Mouse (Mus musculus) splenic B cell, adult 2 months (primary cell): Measurements from ENCODE around the gene Adssl1.

Experiments used
- DNase-seq: peaks from one replicate; pipeline ENCODE4 v3.0.0-alpha.2; 2011; ENCODE audit warnings: low read depth, low spot score
- H3K27me3 ChIP-seq: 2 replicates; pipeline ENCODE4 v1.6.1; 2012; ENCODE audit warnings: mild to moderate bottlenecking, low read length, moderate library complexity, mixed read lengths; ENCODE audit not compliant: control insufficient read depth, poor library complexity, insufficient read depth, severe bottlenecking
- H3K36me3 ChIP-seq: 2 replicates; pipeline ENCODE4 v1.6.1; 2012; ENCODE audit warnings: mild to moderate bottlenecking, low read length, moderate library complexity, mixed read lengths; ENCODE audit not compliant: control insufficient read depth, poor library complexity, insufficient read depth, severe bottlenecking

The Adssl1 gene

DNA sequence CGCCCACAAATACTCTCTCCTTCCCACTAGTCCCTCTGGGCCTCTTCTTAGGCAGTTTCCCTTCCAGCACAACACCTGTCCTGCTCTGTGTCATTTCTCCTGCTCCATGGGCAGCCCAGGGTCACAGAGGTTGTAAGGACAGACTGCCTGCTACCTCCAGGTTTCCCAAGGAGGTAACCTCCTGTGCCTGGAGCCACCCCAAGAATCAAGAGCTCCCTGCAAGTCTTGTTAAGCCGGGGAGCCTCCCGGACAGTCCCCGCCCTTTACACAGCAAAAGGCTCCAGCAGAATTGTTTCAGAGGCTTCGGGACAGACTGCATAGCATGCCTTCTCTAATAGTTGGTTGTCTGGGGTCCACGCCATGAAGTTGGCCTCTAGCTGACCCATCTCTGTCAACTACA lies 6.6 kb downstream of the Adssl1 start:
- H3K36me3 ChIP-seq, result no peaks in the 10 kb centered on the region
- H3K27me3 ChIP-seq, result no peaks in the 10 kb centered on the region
- no peak for DNase-seq

DNA sequence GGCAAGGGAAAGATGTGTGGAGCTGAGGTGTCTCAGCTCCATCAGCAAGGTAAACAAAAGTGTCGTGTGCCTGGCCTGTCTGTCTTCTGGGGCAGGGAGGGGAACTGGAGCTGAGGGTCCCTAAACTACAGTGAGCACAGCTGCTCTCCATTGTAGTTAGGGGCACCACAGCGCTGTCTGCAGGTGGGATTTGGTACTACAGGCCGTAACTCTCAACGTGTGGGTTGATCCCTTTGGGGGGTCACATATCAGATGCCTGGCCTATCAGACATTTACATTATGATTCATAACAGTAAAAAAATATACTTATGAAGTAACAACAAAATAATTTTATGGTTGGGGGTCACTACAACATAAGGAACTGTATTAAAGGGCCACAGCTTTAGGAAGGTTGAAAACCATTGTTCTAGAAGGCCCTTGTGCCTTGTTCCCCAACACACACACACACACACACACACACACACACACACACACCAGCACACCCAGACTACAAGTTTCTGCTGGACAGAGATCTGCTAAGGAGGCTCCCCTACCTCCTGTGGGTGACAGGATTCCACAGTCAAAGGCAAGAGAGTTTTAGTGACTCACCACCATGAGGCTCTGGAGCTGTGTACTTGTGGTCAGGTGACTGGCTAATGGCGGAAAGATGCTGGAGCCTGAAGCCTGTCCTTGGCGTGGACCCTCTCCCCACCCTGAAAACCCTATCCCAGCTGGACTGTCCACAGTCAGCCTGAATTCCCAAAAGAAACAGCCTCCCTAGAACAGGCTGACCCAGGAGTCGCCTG lies 7.4 kb downstream of the Adssl1 start:
- peak; percentile 58 for DNase-seq
- H3K36me3 ChIP-seq, result no peaks in the 10 kb centered on the region
- no peaks in the 10 kb centered on the region for H3K27me3 ChIP-seq

DNA sequence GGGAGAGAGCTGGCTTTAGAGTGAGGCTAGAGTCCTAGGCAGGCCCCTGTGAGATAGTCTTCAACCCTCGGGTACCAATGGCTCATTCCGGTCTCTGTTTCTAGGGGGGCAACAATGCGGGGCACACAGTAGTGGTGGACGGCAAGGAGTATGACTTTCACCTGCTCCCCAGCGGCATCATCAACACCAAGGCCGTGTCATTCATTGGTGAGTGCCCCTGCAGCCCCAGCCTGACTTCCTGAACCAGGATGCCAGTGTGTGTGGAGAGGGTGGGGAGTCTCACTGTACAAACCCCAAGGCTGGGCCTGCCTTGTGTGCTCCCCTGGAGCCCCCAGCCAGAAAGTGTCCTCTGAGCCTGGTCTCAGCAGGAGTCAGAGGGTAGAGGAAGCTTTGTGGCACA lies 8.4 kb downstream of the Adssl1 start:
- no peaks in the 10 kb centered on the region for H3K36me3 ChIP-seq
- no peaks in the 10 kb centered on the region for H3K27me3 ChIP-seq
- DNase-seq, result no peak

DNA sequence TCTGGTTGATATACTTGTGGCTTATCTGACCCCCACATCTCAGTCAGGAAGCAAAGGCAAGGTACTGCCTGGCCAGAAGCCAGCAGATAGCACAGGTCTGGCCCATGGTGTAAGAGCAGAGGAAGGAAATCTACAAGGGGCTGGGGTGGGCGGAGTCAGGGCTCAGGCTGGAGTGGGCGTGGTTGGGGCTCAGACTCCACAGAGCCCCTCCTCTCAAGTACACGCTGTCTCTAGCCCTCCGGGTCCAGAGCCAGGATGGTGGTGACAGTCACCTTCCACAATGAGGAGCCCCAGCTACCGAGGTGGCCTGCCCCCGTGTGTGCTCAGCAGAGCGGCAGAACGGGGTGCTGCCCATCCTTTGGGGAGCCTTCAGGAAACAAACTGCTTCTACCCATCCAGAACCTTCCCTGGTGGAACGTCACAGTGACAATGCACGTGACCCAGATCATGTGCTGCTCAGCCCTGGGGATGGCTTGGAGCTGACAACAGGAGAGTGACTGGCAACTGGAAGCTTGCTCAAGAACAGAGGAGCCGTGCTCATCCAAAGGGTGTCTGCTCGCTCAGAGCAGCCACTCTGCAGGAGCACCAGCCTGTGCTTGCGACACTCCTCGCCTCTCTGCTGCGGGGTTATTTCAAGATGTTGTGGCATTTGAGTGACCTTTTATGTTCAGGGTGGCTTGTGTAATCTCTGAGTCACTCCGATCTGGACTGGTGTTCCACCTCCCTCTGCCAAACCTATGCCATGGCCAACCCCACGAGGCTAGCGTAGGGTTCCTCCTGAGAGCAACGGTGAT lies 9.3 kb downstream of the Adssl1 start:
- Histone ChIP-seq H3K27me3 (no peaks in the 10 kb centered on the region), H3K36me3 (no peaks in the 10 kb centered on the region)
- DNase-seq, result peak; percentile 78

DNA sequence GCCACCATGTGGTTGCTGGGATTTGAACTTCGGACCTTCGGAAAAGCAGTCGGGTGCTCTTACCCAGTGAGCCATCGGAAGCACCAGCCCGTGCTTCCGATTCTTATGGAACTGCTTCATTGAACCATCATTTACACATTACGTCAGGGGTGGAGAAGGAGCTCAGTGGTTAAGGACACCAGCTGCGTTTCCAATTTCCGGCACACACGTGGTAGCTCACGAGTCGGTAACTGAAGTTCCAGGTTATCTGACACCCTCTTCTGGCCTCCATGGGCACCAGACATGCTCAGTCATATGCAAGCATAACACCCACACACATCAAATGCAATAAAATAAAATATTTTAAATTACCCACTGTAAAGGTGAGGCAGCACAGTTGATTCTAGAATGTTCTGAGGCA lies 10.2 kb downstream of the Adssl1 start:
- no peaks in the 10 kb centered on the region for H3K36me3 ChIP-seq
- DNase-seq, result no peak

DNA sequence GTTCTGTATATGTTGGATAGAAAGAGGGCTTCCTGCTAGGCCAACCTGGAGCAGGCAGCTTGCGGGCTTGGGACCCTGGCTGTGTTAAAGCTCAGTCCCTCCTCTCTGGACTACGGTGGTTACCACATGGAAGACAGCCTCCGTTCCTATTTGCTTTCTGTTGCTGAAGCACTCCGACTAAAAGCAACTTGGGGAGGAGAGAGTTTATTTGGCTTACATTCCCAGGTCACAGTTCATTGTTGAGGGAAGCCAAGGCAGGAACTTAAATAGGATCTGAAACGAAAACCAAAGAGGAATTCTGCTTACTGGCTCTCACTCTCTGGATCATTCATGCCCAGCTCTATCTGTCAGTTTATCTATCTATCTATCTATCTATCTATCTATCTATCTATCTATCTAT lies 11.0 kb downstream of the Adssl1 start:
- no peaks in the 10 kb centered on the region for H3K36me3 ChIP-seq
- DNase-seq, result no peak

More for the DNA sequence above, 10.2 kb downstream of the Adssl1 start:
- no peaks in the 10 kb centered on the region for H3K27me3 ChIP-seq

DNA sequence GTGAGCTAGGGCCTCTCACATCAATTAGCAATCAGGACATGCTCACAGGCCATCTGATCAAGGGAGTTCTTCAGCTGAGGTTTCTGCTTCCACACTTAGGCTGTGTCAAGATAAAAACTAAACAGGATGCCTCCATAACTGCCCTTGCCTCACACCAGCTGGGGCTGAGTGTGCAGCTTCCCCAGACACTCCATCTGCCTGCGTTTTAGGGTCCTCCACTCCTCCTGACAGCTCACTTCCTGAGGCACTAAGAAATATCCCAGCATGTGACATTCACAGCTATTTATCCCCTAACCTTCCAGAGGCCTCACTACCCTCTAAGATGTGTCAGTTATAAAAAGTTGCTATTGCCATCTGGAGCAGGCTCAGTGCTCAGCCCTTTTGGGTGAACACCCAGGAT lies 11.6 kb downstream of the Adssl1 start:
- no peak for DNase-seq
- H3K27me3 ChIP-seq, result no peaks in the 10 kb centered on the region
- no peaks in the 10 kb centered on the region for H3K36me3 ChIP-seq

More for the DNA sequence above, 11.0 kb downstream of the Adssl1 start:
- H3K27me3 ChIP-seq, result no peaks in the 10 kb centered on the region

DNA sequence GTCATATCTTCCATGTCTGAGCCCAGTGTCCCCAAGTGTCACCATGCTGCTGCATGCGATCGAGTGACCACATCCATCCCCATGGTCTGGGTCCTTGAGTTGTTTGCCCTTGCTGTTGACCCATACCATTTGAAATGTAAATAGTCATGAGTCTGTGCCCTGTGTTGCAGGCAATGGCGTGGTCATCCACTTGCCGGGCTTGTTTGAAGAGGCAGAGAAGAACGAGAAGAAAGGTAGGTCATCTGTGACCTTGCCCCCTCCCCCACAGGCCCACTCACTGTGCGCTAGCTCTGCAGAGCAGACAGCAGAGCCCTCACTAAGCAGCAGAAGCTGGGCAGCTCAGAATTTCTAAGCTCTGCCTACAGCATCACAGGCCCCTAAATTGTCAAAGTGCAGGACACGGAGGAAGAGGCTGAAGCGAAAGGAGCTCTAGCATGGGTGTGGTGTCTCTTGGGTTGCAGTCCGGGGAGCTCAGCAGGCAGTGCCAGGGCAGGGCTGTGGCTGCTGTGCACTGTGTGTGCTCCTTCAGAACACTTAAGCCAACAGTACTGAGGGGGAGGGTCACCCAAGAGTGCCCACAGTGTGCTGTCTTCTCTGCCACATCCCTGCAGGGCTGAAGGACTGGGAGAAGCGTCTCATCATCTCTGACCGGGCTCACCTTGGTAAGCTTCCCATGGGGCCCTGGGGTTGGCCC lies 12.4 kb downstream of the Adssl1 start:
- no peak for DNase-seq
- Histone ChIP-seq H3K27me3 (no peaks in the 10 kb centered on the region), H3K36me3 (no peaks in the 10 kb centered on the region)

DNA sequence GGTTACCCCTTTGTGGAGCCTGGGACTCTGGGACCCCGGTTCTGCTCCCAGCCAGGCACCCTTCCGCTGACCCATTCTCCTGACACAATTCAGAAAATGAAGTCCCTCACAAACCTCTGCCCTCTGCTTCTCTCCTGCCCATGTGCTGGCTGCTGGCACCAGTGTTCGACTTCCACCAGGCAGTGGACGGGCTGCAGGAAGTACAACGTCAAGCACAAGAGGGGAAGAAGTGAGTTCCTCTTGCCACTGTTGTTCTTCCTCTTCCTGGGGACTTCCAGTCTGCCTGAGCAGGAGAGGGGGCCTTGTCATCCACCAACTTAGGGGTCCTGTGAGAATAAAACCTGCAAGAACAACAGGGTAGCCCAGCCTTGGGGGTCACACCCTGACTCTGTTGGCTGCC lies 13.1 kb downstream of the Adssl1 start:
- H3K36me3 ChIP-seq, result no peaks in the 10 kb centered on the region
- no peaks in the 10 kb centered on the region for H3K27me3 ChIP-seq
- peak; percentile 57 for DNase-seq

DNA sequence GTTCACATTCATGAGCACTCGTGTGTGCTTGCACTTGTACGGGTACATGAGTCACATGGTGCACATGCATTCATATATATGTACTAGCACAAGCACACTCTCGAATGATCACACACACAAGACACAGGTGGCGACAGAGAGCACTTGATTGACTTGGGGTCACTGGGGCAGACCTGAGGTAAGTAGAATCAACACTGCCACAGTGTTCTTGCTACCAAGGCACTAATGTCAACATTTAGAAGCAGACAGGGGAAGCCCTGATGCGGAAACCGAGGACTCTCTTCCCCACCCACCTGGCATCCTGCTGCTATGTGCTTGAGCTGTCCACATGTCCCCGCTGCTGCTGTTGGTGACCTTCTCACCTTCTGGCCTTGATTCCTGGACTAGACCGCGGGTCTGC lies 13.8 kb downstream of the Adssl1 start:
- Histone ChIP-seq H3K36me3 (no peaks in the 10 kb centered on the region), H3K27me3 (no peaks in the 10 kb centered on the region; the same call in 1 of the 2 replicates)
- peak; percentile 56 for DNase-seq

DNA sequence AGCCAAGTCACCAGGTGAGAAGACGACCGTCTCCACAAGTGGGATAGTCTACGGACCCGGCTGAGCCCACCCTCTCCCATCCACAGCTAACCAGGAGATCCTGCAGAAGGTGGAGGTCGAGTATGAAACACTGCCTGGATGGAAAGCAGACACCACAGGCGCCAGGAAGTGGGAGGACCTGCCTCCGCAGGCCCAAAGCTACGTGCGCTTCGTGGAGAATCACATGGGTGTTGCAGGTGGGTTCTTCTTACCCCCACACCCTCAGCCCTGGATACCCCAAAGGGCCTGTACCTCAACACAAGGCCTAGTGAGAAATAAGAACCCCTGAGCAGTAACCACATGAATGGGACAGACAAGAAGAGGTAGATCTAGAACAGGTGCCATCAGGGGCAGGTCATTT lies 19.7 kb downstream of the Adssl1 start:
- H3K27me3 ChIP-seq, result no peaks in the 10 kb centered on the region; the same call in 1 of the 2 replicates
- H3K36me3 ChIP-seq, result peaks cover 2% of the 10 kb centered on the region; the same call in 1 of the 2 replicates
- no peak for DNase-seq

DNA sequence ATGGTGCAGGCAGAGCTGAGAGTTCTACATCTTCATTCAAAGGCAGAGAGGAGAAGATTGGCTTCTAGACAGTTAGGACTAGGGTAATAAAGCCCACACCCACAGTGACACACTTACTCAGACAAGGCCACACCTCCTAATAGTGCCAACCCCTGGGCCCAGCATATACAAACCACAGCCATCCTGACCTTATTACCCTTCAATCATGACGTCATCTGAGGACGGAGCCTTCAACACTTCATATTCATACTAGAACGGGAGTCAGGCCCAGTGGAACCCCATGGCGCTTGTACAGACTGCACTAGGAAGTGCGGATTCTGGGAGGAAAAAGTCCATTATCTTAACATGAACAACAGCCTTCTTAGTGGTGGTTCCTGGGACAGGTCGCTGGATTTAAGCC lies 23.3 kb downstream of the Adssl1 start:
- Histone ChIP-seq H3K27me3 (no peaks in the 10 kb centered on the region; the same call in 1 of the 2 replicates), H3K36me3 (peaks cover 2% of the 10 kb centered on the region; the same call in 1 of the 2 replicates)
- DNase-seq, result no peak

DNA sequence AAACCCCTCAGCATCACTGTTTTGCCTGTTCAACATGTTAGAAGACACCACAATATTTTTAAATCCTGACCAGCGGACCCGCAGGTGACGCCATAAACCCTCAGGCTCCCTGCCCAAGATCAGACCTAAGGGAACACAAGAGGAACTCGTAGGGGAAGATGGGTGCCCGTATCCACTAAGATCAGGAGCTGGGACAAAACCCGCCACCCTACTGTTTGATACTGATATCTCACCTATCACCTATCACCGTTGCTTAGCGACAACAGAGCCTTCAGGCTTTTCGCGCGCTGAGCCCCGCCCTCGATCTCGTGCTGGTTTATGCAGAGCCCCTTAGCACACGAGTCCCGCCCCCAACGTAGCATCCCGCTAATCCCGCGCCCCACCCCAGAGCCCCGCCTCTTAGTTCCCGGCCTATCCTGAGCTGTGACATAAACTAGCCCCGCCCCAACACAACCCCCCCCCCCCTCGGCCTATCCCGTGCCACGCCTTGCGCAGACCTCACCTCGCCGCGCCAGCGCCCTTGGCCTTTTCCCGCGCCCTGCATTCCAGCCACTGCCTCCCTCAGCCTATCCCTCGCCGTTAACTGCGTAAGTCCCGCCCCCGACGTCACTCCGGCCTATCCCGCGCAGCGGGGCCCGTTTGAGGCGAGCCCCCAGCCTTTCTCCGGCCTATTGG lies 24.5 kb downstream of the Adssl1 start, which contains the start of gene Siva1:
Siva1 (plus strand) TSS at position 500 of the 675 bp plus-strand sequence.
- DNase-seq, result peak; percentile 99
- peaks cover 2% of the 10 kb centered on the region for H3K36me3 ChIP-seq
- H3K27me3 ChIP-seq, result no peaks in the 10 kb centered on the region

DNA sequence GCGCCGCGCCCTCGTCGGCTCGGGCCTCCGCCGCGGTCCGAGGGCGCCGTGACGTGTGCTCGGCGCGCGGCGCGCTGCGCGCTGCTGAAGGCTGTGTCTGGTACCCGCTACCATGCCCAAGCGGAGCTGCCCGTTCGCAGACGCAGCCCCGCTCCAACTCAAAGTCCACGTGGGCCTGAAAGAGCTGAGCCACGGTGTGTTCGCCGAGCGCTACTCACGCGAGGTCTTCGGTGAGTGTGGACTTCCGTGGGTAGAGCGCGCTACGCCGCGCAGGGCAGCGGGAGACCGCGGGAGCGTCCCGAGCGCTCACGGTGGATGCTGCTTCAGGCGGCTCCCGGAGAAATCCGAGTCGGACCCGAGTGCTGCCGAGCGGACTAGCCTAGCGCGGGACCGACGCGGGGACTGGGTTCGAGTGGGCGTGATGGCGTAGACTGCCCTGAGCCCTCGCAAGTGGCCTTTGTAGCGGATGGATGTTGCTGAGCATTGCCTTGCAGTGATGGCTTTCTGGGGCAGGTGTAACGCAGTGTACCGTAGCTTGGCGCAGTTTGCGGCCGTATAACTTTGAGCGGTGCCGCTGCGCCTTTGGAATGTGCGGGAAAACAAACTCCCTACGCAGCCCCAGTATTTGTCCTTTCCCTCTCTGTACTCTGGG lies 25.1 kb downstream of the Adssl1 start:
- no peak for DNase-seq
- Histone ChIP-seq H3K27me3 (no peaks in the 10 kb centered on the region), H3K36me3 (peaks cover 2% of the 10 kb centered on the region)
